Mouse (Mus musculus) hindbrain, embryonic 13.5 days (tissue): ENCODE measurements at regions not wholly inside any gene's neighbourhood (a gene's known extent, or its start where the extent isn't known, plus 50 kb on each side); places are given as distances from the start of the nearest gene placed in this dataset.

Experiments used
- ATAC-seq: fragments of 200-750 bp; cut with Nextera tagmentation; 2 replicates; pipeline ENCODE4 v1.8.0; 2017; ENCODE audit warnings: moderate TSS enrichment; ENCODE audit not compliant: low FRiP score
- H3K27ac ChIP-seq: fragments of 300-500 bp; sonication (generic); 2 replicates; pipeline ENCODE4 v1.5.1; 2015; ENCODE audit warnings: inconsistent platforms, mild to moderate bottlenecking, moderate library complexity
- H3K27me3 ChIP-seq: fragments of 300-500 bp; sonication (generic); 2 replicates; pipeline ENCODE4 v1.6.1; 2015; ENCODE audit warnings: mild to moderate bottlenecking, inconsistent platforms
- H3K36me3 ChIP-seq: fragments of 300-500 bp; sonication (generic); 2 replicates; pipeline ENCODE4 v1.6.1; 2015; ENCODE audit warnings: mild to moderate bottlenecking, inconsistent platforms
- H3K4me1 ChIP-seq: fragments of 300-500 bp; sonication (generic); replicated peaks from 2 replicates; pipeline ENCODE4 v1.6.1; 2015; ENCODE audit warnings: inconsistent platforms
- H3K4me2 ChIP-seq: fragments of 300-500 bp; sonication (generic); 2 replicates; pipeline ENCODE4 v1.6.1; 2015; ENCODE audit warnings: inconsistent platforms, mild to moderate bottlenecking, moderate library complexity
- H3K4me3 ChIP-seq: fragments of 300-500 bp; sonication (generic); 2 replicates; pipeline ENCODE4 v1.5.1; 2015; ENCODE audit warnings: mild to moderate bottlenecking, inconsistent platforms
- H3K9ac ChIP-seq: fragments of 300-500 bp; sonication (generic); 2 replicates; pipeline ENCODE4 v1.6.1; 2015; ENCODE audit warnings: mild to moderate bottlenecking, inconsistent platforms
- H3K9me3 ChIP-seq: fragments of 300-500 bp; sonication (generic); 2 replicates; pipeline ENCODE4 v1.6.1; 2016; ENCODE audit warnings: inconsistent platforms
- WGBS: fragments of 180-500 bp; shearing (Covaris S2); methylation state at CpG from one replicate; pipeline ENCODE4 v1.1.7; 2015; 5-methylcytosine and 5-hydroxymethylcytosine counted together

DNA sequence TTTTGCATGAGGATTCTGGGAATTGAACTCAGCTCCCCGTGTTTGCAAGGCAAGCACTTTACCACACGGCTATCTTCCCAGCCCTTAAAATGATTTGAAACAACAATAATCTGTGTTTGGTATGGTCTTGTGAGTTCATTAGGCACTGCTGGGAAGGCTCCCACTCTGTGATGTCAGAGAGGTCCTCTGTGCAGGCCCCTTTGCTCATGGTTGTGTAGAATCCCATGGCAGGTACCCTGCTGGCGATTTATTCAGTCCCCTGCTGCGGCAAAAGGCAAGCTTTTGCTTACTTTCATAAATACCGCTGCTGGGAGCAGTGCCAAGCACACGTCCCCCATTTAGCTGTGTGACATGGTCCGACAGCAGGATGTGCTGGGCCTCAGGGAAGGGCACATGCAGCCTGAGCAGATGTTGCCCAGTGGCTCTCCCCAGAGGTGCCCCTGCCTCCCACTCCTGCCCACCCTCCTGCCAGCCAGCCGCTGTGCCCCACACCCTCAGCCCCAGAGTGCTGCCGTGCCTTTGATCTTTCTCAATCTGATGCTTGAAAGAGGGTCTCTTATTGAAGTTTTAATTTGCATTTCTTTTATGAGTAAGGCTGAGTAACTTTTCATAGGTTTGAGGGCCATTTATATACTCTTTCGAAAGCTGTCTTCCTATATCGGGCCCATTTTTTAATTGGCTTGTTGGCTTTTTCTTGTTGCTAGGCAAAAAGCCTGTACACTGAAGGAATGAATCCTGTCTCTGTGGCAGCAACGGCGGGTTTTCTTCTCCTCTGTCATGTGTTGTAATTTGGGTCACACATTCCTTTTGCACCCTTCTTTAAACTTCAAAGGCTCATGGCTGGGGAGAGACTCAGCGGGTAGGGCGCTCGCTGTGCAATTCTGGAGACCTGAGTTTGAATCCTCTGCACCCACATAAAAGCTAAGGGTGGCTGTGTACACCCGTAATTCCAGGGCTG is 136.2 kb upstream of the Tle3 start:
- H3K27ac ChIP-seq = 0 out of 2 replicates have a peak overlapping the region, but pooled peaks have one; percentile 30
- H3K27me3 ChIP-seq = peaks cover 50% of the 10 kb centered on the region
- peaks cover 51% of the 10 kb centered on the region for H3K4me1 ChIP-seq
- no peaks in the 10 kb centered on the region for H3K36me3 ChIP-seq
- no peaks in the 10 kb centered on the region for H3K9me3 ChIP-seq
- no peak overlapping the region for H3K4me3 ChIP-seq
- ATAC-seq = peak; percentile 72
- H3K9ac ChIP-seq = no peak overlapping the region
- no peak overlapping the region for H3K4me2 ChIP-seq
- 12% methylated on average over 17 of the region's 17 CpGs for whole genome bisulfite sequencing

DNA sequence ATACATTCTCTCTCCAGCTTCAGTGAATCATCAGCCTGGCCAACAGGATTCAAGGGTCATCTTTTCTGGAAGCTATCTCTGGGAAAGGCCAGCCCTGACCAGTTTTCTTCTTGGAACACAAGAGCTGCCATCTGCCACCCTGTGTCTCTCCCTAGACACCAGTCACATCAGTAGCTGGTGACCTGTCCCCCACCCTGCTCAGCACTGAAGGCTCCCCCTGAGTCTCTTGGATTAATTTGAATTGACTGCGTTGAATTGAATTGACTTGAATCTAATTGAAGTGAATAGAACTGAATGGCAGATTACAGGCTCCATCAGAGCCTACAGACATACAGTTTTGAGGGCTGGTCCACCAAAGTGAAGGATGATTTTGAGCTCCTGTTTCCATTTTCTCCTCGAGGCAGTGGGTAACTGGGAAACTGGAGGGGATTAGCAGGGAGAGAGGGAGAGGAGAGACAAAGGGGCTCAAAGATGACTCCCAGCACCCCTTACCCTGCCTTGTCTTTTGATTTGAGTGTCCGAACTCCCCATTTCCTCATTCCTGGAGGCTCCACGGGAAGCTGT is 133.4 kb upstream of the Tle3 start:
- H3K4me3 ChIP-seq = no peak overlapping the region
- no peak for ATAC-seq
- 32% methylated on average over 4 of the region's 4 CpGs for WGBS
- H3K36me3 ChIP-seq = no peaks in the 10 kb centered on the region
- H3K9me3 ChIP-seq = no peaks in the 10 kb centered on the region
- H3K27me3 ChIP-seq = peaks cover 22% of the 10 kb centered on the region
- peaks cover 63% of the 10 kb centered on the region for H3K4me1 ChIP-seq
- H3K4me2 ChIP-seq = no peak overlapping the region
- no peak overlapping the region for H3K9ac ChIP-seq
- H3K27ac ChIP-seq = no peak overlapping the region

DNA sequence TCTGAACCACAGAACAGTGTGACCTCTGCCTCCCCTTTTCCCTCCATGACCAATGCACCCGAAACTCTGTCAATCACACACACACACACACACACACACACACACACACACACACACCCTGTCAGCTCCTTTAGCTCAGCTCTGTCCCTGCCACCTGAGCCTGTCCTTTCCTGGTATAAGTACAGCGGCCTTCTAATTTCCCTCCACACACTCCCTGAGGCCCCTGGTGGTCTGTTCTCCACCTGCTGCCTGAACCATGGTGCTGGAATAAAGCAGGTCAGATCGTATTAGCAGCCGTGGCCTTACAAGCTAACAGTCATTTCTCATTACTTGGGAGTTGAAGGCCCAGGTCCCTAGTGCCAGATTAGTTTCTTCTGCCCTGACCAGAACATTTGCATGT is 132.8 kb upstream of the Tle3 start:
- H3K4me3 ChIP-seq = no peak overlapping the region
- H3K27ac ChIP-seq = no peak overlapping the region
- H3K4me1 ChIP-seq = peaks cover 63% of the 10 kb centered on the region
- H3K9ac ChIP-seq = no peak overlapping the region
- H3K4me2 ChIP-seq = no peak overlapping the region
- peaks cover 17% of the 10 kb centered on the region for H3K27me3 ChIP-seq
- H3K9me3 ChIP-seq = no peaks in the 10 kb centered on the region
- H3K36me3 ChIP-seq = no peaks in the 10 kb centered on the region
- ATAC-seq = no peak
- 36% methylated on average over 4 of the region's 4 CpGs for WGBS

DNA sequence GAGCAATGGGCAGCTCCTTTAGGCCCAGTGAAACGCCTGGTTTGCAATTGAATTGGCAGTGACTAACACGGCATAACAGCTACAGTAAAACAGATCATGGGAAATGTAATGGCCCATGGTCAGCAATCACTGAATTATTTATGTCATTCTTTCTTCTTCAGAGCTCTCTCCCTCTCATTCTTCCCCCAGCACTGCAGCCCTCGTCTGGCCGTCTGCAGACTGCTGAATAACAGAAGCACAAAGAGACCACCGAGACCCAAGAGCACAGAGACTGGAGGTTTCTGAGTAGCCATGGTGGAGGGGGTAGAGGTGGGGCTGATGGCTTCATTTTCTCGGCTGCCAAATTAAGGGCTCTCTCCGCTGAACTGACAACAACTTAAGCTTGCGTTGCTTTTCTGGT is 130.7 kb upstream of the Tle3 start:
- Histone ChIP-seq H3K36me3 (no peaks in the 10 kb centered on the region), H3K4me3 (no peak overlapping the region), H3K27me3 (peaks cover 17% of the 10 kb centered on the region), H3K9me3 (peaks cover 12% of the 10 kb centered on the region), H3K4me2 (no peak overlapping the region; the same call in 1 of the 2 replicates), H3K27ac (peak overlapping the region; percentile 31), H3K9ac (no peak overlapping the region), H3K4me1 (peaks cover 52% of the 10 kb centered on the region)
- 0 out of 2 replicates have a peak, but pooled peaks have one; percentile 44 for ATAC-seq
- 11% methylated on average over 8 of the region's 8 CpGs for WGBS

DNA sequence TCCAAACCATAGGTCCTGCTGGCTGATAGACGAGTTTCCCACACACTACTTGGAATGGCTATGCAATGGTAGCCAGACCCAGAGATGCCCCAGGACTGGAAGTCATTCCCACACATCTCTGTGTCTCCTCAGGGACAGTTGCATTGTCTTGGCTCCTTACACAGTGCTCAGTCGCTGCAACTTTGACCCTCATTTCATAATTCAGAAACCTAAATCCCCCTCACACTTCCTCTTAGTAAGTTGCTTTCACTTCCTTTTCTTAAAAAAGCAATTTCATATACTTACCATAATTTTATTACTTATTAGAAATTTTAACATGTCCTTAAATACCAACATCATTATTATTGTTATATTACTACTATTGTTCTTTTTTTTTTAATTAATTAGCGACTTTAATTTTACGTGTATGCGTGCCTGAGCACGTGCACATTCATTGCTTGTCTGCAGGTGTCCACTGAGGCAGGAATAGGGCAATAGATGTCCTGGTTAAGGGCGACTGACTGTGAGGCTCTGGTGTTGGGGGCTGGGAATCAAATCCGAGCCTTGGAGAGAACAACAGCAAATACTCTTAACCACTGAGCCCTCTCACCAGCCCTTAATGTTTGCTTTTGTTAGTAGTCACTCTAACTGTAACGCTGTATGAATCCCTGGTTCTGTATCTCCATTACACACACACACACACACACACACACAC is 129.9 kb upstream of the Tle3 start:
- WGBS = 75% methylated on average over 9 of the region's 9 CpGs
- peaks cover 43% of the 10 kb centered on the region for H3K4me1 ChIP-seq

DNA sequence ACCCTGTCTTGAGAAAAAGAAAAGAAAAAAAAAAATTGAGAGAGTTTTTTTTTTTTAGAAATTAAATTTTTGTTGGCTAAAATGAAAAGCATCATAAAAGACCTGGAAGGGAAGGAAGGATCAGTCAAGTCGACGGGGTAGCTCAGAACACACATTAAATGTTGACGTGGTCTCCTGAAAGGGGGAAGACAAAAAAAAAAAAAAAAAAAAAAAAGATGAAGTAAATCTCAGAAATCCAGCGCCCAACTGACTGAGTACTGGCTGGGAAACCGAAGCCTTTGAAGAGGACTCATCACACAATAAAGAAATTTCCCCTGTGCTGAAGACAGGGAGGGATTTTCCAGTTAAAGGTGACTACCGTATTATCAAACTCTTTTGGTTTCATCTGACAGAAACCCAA is 128.9 kb upstream of the Tle3 start:
- H3K27ac ChIP-seq = no peak overlapping the region
- H3K4me2 ChIP-seq = no peak overlapping the region
- no peak overlapping the region for H3K4me3 ChIP-seq
- H3K9ac ChIP-seq = no peak overlapping the region
- no peaks in the 10 kb centered on the region for H3K36me3 ChIP-seq
- H3K4me1 ChIP-seq = peaks cover 35% of the 10 kb centered on the region
- 77% methylated on average over 6 of the region's 6 CpGs for WGBS
- peaks cover 4% of the 10 kb centered on the region; the same call in 1 of the 2 replicates for H3K27me3 ChIP-seq
- ATAC-seq = no peak
- peaks cover 12% of the 10 kb centered on the region for H3K9me3 ChIP-seq

More for the DNA sequence above, 129.9 kb upstream of the Tle3 start:
- H3K9me3 ChIP-seq = peaks cover 12% of the 10 kb centered on the region
- no peaks in the 10 kb centered on the region for H3K36me3 ChIP-seq
- ATAC-seq = no peak
- H3K27me3 ChIP-seq = peaks cover 12% of the 10 kb centered on the region
- no peak overlapping the region for H3K4me2 ChIP-seq
- no peak overlapping the region for H3K4me3 ChIP-seq
- no peak overlapping the region for H3K9ac ChIP-seq
- no peak overlapping the region for H3K27ac ChIP-seq

DNA sequence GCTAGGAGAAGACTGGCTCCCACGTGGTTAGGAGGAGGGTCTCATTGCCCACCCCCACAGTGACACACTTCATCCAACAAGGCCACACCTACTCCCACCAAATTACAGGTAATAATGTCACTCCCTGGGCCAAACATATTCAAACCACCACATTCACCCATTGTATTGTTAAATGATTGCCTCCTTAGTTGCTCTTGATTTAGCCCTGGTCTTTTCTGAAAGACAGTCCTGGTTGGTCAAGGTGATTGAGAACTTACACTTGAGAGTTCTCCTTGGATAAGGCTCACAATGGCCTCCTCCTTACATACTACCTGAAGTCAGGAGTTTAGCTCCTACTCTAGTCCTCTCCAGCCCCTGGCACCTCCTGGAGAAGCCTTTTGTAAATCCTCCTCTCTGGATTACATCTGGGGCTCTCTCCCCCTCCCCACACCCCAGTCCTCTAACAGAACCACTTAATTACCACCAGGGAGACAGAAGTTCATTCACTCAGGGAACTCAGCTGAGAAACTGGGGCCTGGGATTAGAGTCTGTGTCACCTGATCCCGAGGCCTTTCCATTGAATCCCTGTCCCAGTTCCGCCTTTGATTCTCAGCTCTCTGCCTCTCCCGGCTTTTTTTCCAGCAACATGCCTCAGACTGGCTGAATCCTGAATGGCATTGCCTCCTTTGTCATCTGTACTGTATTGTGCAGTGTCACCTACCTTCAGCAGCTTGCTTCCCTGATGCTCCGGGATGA is 122.3 kb upstream of the Tle3 start:
- no peak for ATAC-seq
- Histone ChIP-seq H3K4me3 (no peak overlapping the region), H3K36me3 (no peaks in the 10 kb centered on the region), H3K27ac (no peak overlapping the region), H3K27me3 (peaks cover 8% of the 10 kb centered on the region), H3K4me1 (no peaks in the 10 kb centered on the region; the same call in 1 of the 2 replicates), H3K9ac (no peak overlapping the region), H3K4me2 (no peak overlapping the region), H3K9me3 (peaks cover 11% of the 10 kb centered on the region)
- WGBS = 44% methylated on average over 5 of the region's 5 CpGs

DNA sequence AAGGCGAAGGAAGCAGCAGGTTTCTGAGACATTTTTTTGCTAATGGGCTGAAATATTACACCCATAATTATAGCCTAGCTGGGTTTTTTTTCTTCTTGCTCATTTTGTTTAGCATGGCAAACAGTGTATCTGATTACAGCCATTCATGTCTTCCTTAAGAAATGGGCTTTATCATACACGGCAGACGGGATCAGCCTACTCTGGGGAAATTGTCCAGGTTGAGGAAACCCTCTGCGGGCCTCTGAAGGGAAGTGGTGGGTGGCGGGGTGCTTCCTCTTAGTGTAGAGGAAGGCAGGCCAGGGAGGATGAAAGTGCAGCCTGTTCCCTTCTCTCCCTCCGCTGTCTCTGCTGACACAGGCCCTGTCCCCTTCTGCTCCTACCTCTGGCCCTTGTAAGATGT is 120.6 kb upstream of the Tle3 start:
- Histone ChIP-seq H3K4me3 (no peak overlapping the region), H3K4me2 (no peak overlapping the region), H3K36me3 (no peaks in the 10 kb centered on the region), H3K27ac (no peak overlapping the region), H3K9me3 (no peaks in the 10 kb centered on the region), H3K9ac (no peak overlapping the region), H3K4me1 (peaks cover 3% of the 10 kb centered on the region), H3K27me3 (peaks cover 12% of the 10 kb centered on the region)
- no peak for ATAC-seq
- WGBS = 73% methylated on average over 6 of the region's 6 CpGs

DNA sequence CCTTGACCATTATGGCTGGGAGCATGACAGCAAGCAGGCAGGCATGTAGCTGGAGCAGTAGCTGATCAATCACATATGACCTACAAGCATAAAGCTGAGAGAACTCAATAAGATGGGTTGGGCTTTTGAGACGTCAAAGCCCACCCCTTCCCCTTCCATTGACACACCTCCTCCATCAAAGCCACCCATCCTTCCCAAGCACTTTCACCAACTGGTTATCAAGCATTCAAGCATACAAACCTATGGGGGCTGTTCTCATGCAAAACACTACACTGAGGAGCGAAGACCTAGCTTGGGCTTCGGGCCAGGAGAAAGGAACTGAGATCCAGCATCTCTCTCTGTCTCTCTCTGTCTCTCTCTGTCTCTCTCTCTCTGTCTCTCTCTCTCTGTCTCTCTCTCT is 118.4 kb upstream of the Tle3 start:
- Histone ChIP-seq H3K4me2 (no peak overlapping the region), H3K9me3 (no peaks in the 10 kb centered on the region), H3K27ac (no peak overlapping the region), H3K9ac (no peak overlapping the region), H3K36me3 (no peaks in the 10 kb centered on the region), H3K4me3 (no peak overlapping the region), H3K4me1 (peaks cover 25% of the 10 kb centered on the region), H3K27me3 (peaks cover 12% of the 10 kb centered on the region)
- WGBS = 71% methylated on average over 3 of the region's 3 CpGs
- ATAC-seq = no peak

DNA sequence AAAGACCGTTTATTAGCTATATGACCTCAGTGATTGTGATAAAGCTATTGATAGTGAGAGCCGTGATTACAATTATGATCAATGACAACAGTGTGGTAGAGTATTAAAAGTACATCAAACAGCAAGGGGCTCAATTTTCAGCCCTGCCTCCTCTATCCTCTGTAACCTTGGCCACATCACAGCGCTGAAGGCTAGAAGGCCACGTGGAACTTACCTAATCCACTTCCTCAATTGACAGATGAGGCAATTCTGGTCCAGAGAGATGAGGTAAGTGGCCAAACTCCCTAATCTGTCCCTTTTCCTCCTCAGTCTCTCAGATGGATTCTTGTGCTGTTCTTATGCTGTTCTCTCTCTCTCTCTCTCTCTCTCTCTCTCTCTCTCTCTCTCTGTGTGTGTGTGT is 114.7 kb upstream of the Tle3 start:
- no peak overlapping the region for H3K4me2 ChIP-seq
- peaks cover 59% of the 10 kb centered on the region for H3K4me1 ChIP-seq
- no peak overlapping the region for H3K4me3 ChIP-seq
- H3K36me3 ChIP-seq = no peaks in the 10 kb centered on the region
- WGBS = 52% methylated on average over 4 of the region's 4 CpGs
- peaks cover 9% of the 10 kb centered on the region for H3K27me3 ChIP-seq
- no peak overlapping the region for H3K9ac ChIP-seq
- H3K27ac ChIP-seq = peak overlapping the region; percentile 45; the same call in 1 of the 2 replicates
- H3K9me3 ChIP-seq = no peaks in the 10 kb centered on the region
- no peak for ATAC-seq

DNA sequence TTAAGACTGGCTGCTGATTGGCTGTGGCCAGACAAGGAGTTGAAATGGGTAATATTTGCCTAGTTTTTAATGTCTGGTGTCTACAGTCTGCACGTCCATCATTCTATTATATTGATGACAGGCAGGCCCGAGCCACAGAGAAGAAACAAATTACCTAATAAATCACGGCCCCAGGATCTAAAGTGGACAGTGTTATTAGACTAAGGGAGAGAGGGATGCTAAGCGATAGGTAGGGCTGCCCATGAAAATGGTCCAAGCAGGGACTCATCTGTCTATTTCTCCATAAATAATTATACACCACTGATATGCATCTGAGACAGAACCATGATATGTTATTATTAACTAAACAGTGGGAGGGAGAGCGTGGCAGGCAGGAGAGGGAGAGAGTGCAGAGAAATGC is 114.1 kb upstream of the Tle3 start:
- no peaks in the 10 kb centered on the region for H3K9me3 ChIP-seq
- H3K36me3 ChIP-seq = no peaks in the 10 kb centered on the region
- H3K27ac ChIP-seq = 0 out of 2 replicates have a peak overlapping the region, but pooled peaks have one; percentile 31
- 30% methylated on average over 5 of the region's 5 CpGs for WGBS
- H3K4me1 ChIP-seq = peaks cover 62% of the 10 kb centered on the region
- no peak overlapping the region for H3K4me3 ChIP-seq
- H3K9ac ChIP-seq = no peak overlapping the region
- ATAC-seq = peak; percentile 60
- H3K4me2 ChIP-seq = no peak overlapping the region
- H3K27me3 ChIP-seq = peaks cover 6% of the 10 kb centered on the region
